Mouse (Mus musculus): ENCODE measurements around the gene Sh3pxd2a. TPM values are rescaled to one million over a fixed set of nuclear protein-coding genes. Genes with fewer than 3 reads are reported as not detected.

Gene Sh3pxd2a
- total RNA-seq, 1 experiment from 2014 or later: 24.0 TPM

DNA sequence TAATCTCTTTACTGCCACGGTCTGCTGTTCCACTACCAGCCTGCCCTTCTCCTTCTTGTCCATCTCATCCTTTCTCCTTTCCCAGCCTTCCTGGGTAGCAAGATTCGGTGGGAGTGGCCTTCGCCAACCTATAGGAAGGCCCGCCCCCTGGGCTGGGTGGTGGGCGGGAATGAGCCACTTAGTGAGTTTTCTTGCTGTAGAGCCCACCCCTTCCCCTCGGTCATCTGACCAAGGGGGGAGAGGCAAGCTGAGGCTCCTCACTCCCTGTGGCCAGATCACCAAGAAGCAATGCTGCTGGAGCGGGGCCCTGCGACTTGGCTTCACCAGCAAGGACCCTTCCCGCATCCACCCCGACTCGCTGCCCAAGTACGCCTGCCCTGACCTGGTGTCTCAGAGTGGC lies 224.1 kb downstream of the Sh3pxd2a start:
- ATAC-seq (ENCODE audit: extremely low read depth, insufficient number of reproducible peaks, low FRiP score, poor library complexity, severe bottlenecking): no peak

DNA sequence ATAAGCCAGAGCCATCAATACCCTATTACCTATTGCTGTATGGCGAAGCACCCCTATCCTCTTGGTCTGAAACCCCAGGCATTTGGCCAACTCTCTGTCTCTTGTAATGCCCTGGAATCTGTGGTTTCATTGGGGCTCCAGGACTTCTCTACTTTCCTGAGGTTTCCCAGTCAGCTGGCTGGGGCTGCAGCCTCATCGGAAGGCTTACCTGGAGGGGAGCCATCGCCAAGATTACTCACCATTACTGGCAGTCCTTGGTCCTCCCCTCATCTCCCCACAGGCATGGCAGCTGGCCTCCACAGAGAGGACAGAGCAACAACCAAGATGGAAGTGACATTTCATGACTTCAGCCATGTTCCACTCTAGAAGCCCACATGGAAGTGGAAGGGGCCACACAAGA lies 231.1 kb downstream of the Sh3pxd2a start:
- no peak for ATAC-seq (ENCODE audit: extremely low read depth, insufficient number of reproducible peaks, low FRiP score, poor library complexity, severe bottlenecking)

DNA sequence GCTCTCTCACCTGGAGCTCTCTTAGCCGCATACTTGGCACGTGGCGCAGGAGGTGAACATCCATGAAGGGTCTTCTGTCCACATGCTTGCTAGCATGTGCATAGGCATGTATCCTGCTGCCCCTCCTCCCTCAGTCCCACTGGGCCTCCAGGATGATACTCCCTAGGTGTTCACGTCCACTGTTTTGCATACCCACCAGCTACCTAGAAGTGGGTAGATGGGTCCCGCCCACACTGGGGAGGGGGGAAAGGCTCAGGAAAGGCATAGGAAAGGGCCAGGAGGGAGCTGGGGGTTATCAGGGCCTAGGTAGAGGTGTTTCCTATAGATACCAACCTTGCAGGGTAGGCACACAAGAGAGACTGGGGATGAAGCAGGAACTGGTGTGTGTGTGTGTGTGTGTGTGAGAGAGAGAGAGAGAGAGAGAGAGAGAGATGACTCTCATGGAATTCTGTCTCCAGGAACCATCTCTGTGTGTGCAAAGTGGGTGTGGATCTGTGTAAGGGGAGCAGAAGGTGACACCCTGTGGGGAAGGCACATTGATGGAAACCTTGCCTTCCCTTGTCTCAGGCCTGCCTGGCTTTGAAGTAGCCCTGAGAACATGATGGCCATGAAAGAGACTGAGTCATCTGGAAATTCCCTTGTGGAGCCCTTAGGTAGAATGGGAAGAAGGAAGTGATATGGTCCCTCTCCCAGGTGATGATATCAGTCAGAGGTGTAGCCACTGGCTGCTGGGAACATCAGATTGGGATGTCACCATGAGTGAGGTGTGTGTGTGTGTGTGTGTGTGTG lies 231.9 kb downstream of the Sh3pxd2a start:
- no peak for ATAC-seq (ENCODE audit: extremely low read depth, insufficient number of reproducible peaks, low FRiP score, poor library complexity, severe bottlenecking)

DNA sequence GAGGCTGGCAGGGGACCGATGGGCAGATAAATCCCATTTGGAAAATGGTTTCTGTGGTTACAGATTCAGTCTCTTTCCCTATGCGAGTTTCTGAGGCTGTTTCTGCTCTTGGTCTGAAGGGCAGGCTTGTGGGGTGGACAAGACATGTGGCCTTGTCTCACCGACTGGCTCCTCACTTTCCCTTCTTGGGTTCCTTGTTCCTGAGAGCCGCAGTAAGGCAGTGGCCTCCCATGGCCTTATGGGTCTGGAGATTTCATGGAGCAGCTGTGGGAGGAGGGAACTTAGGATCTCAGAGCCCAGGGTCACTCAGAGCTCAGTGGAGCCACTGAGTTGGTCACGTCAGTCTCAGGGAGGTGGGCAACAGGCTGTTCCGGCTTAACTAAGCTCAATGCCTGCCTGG lies 232.8 kb downstream of the Sh3pxd2a start:
- no peak for ATAC-seq (ENCODE audit: extremely low read depth, insufficient number of reproducible peaks, low FRiP score, poor library complexity, severe bottlenecking)

DNA sequence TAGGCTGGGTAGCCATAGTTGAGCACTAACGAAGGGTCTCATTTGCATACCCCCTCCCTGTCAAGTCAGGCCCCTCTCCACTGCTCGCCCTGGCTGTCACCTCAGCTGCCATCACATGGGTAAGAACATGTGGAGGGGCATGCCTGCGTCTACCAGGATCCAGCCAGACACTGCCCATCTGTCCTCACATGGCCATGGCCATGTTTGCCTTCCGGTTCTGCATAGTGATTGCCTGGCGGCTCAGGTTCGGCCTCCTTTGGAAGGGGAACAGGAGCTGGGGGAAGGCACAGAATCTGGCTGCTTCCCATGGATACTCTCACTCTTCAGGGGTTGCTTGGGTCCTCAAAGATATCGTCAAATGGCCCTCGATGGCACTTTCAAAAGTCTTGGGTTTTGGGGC lies 233.5 kb downstream of the Sh3pxd2a start:
- no peak for ATAC-seq (ENCODE audit: extremely low read depth, insufficient number of reproducible peaks, low FRiP score, poor library complexity, severe bottlenecking)

DNA sequence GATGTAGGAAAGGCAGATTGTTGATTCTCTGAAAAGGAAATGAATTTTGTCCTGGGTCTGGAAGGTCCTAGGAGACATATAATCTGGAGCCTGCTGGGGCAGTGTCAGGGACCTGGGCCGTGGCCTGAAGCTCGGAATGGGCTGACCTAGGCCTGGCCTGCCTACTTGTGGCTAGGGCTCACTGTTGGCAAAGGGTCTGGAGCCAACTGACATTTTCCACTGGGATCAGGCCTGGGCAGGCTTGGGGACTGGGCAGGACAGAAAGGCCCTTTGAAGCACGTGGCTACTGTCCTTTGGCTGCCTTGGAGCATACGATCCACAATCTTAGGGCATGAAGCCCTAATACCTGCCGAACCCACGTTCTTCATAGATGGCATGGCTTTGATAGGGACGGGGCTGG lies 234.1 kb downstream of the Sh3pxd2a start:
- ATAC-seq (ENCODE audit: extremely low read depth, insufficient number of reproducible peaks, low FRiP score, poor library complexity, severe bottlenecking): no peak

DNA sequence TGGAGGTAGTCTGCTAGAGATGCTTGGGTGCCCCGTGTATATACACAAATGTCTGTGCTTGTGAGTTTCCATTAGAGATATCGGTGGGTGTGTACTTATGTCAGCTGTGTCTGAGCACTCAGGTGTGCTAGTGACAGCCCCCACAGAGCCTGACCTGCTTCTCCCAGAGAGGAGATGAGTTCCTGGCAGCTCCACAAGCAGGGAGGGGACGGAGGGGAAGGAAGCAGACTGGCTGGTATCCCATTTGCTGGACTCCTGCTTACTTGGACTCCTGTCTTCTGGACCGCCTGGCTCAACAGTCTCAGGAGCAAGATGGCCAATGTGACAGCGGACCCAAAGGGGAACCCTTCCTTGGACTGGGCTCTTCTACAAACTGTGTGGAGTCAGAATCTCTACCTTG lies 234.7 kb downstream of the Sh3pxd2a start:
- no peak for ATAC-seq (ENCODE audit: extremely low read depth, insufficient number of reproducible peaks, low FRiP score, poor library complexity, severe bottlenecking)

DNA sequence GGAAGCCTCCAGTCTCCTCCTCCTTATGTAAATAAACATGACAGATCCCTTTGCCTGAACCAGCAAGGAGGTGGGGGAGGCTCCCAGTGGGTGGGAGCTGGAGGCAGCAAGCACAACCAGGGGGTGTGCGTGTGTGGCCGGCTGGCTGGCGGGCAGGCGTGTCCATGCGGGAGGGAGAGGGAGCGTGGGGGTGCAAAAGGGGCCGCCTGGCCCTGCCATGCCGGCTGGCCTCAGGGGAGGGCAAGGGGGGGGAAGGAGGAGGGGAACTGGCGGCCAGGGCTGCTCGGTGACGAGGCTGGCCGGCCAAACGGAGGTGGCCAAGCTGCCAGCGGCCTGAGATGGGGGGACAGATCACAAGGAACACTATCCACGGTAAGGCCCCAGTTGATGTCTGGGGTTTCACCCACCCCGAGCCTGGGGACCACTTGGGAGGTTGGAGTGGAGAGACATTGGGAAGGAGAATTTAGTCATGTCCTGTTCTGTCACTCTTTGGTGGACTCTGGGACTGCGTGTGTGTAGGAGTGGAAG lies 235.4 kb downstream of the Sh3pxd2a start:
- ATAC-seq (ENCODE audit: extremely low read depth, insufficient number of reproducible peaks, low FRiP score, poor library complexity, severe bottlenecking): no peak

DNA sequence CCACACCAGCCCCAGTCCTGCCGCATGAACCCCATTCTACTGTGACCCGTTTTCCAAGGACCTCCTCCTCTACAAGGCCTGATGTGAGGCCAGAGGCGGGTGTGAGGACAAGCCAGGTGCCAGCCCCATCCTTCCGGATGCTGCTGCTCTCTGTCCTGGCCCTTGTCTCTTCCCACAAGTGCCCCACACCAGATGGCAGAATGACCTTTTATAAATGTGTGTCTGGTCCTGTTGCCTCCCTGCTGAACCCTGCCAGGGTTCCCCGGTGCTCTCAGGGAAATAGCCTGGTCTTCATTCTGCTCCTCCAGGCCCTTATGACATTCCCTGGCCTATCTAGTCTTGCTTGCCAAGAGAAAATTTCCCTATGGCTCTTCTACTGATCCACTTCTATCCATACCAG lies 238.4 kb downstream of the Sh3pxd2a start:
- ATAC-seq (ENCODE audit: extremely low read depth, insufficient number of reproducible peaks, low FRiP score, poor library complexity, severe bottlenecking): no peak

DNA sequence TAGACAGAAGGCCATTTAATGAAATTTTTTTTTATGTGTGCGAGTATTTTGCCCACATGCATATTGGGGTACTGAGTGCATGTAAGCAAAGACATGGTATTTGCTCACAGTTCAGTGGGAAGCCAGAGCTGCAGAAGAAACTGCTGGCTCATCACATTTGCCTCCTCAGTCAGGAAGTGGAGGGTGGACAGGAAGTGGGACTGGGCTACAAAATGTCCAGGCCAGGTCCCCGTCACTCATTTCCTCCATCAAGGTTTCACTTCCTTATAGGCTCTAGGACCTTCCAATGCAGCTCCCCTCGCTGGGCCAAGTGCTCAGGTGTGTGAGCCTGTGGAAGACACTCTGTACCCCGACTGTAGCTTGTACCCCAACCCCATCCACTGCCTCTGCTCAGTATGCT lies 239.5 kb downstream of the Sh3pxd2a start:
- ATAC-seq (ENCODE audit: extremely low read depth, insufficient number of reproducible peaks, low FRiP score, poor library complexity, severe bottlenecking): no peak

DNA sequence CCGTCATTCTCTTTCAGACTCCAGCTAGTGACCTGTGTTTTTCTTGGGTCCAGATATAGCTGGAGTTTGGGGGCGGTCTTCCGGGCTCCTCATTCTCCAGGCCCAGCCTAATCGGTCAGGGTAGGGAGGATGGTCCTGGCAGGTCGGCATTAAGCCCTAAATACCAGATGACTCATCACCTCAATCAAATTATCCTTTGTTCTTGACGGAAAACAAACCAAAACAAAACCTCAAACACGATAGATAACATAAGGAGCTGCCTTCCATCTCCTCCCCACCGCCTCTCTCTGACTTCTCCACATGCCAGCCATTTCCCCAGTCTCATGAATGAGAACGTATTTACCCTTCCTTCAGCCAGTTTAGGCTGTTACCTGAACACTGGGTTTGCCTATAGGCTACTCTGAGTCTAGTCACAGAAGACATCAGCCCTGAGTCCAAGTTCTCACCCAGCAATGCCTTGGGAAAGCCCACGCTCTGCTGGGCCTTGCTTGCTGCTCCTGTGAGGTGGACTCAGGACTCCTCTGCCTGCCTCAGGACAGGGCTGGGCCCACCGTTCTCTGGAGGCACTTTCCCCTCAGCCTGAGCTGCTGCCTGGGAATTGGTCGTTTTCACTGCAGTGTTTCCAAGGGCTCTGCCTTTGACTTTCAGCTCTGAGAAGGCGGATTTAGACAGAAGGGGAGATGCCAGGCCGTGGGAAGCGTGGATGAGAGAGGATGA lies 241.2 kb downstream of the Sh3pxd2a start:
- no peak for ATAC-seq (ENCODE audit: extremely low read depth, insufficient number of reproducible peaks, low FRiP score, poor library complexity, severe bottlenecking)

DNA sequence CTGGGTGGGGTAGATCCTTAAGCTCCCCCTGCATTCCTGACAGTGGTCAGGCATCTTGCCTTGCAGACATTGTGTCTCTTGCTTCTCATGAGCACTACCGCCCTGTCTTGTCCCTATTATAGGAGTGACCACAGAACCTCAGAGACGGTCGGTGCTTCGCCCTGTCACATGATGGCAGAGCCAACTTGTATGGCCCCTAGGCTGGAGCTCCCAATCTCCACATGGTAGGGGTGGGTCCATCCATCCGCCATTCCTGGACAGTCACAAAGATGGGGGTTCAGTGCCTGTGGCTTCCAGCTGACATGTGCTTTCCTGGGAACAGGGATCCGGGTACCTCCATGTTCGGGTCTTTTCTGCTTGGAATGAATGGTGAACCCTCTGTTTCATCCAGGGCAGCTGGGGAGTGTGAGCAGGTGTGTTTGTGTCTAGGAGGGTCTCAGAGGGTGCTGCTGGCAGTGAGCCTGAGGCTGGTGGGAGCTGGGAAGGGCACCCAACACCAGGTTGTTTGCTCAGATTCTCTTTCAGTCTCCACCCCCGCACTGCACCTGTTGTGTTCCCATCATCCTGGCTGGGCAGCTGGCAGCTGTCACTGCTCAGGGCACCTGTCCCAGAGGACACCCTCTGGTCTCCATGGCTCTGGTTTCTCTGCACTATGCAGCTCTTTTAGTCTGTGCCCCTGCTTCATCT lies 241.9 kb downstream of the Sh3pxd2a start:
- ATAC-seq (ENCODE audit: extremely low read depth, insufficient number of reproducible peaks, low FRiP score, poor library complexity, severe bottlenecking): no peak

DNA sequence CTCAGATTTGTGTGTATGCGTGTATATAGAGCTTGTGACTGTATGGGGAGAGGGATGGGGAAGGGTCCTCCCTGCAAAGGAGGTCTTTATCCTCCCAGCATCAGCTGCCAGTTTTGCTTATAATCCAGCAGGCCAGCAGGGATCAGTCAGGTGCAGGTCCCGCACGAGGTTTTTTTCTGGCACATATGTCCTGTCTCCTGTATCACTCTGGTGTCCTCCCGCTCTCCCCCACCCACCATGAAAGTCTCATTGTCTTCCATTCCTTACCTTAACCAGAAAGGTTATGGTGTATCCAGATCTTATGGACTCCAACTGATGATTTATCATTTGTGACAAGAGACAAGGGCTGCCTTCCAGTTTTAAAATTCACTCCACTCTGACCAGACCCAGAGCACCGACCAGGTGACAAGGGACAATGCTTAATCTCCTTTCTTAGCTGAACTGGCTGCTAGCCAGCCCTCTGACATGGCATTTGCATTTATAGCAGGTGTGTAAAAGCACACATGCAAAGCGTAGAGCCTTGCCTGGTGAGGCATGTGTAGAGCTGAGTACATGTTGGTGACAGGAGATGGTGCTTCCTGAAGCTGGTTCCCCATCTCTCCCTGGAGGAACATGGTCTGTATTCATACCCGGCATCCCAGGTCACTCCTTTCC lies 242.6 kb downstream of the Sh3pxd2a start:
- no peak for ATAC-seq (ENCODE audit: extremely low read depth, insufficient number of reproducible peaks, low FRiP score, poor library complexity, severe bottlenecking)

DNA sequence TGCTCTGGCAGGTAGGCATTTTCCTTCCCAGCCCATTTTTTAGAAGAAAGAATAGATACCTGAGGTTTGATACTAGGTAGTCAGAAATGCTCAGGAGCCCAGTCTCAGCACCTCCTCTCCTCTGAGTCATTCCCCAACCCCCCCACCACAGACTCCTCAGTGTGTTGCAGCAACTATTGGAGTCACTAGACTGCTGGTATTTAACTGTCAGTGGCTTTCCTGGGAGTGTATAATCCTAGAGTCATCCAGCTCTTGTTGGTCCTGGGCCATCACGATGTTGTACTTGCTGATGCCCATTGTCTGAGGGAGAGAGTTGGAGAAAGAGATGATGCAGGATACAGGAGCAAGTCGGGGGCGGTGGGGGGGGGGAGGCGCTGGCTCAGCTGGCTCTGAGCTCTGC lies 243.2 kb downstream of the Sh3pxd2a start:
- ATAC-seq (ENCODE audit: extremely low read depth, insufficient number of reproducible peaks, low FRiP score, poor library complexity, severe bottlenecking): no peak

DNA sequence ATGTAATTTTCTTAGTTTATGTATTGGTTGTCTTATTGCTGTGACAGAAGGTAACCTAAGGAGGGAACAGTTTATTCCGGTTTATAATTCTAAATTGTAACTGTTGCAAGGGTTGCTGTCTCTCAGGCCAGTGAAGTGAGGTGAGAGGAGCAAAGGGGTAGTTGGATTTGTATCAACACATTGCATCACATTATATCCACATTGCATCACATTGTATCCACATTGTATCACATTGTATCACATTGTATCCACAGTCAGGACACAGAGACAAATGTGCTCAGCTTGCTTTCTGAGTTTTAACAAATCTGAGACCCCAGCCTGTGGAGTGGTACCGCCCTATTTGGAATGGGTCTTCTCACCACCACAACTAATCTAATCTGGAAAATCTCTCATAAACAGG lies 244.0 kb downstream of the Sh3pxd2a start:
- ATAC-seq (ENCODE audit: extremely low read depth, insufficient number of reproducible peaks, low FRiP score, poor library complexity, severe bottlenecking): no peak

DNA sequence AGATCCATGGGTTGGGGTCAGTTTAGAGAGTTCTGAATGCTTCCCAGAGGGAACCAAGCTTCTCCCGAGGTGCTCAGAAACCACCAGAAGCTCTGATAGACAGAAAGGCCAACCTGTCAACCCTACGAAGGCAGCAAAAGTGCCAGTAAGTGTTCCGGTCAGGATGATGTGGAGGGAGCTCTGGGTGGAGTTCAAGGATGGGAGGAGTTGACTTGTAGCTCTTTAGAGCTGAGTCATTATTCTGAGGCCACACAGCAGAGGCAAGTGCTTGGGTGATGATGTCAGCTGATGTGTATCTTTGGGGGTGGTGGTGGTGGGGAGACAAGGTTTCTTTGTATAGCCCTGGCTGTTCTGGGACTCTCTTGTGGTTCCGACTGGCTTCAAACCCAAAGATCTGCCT lies 244.6 kb downstream of the Sh3pxd2a start:
- ATAC-seq (ENCODE audit: extremely low read depth, insufficient number of reproducible peaks, low FRiP score, poor library complexity, severe bottlenecking): no peak

DNA sequence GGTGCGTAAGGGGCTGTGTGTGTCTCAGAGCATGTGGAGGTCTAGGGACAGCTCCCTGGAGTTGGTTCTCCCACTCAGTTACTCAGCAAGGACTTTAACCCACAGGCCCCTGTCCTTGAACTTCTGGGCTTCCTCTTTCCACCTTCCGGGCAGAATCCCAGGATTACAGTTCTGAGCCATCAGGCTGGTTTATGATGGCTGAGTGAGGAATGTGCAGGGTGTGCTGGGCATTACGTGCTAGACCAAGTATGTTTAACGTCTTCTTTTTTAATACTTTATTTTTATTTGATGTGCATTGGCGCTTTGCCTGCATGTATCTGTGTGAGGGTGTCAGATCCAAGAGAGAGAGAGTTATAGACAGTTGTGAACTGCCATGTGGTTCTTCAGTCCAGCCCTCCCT lies 247.4 kb downstream of the Sh3pxd2a start:
- no peak for ATAC-seq (ENCODE audit: extremely low read depth, insufficient number of reproducible peaks, low FRiP score, poor library complexity, severe bottlenecking)

DNA sequence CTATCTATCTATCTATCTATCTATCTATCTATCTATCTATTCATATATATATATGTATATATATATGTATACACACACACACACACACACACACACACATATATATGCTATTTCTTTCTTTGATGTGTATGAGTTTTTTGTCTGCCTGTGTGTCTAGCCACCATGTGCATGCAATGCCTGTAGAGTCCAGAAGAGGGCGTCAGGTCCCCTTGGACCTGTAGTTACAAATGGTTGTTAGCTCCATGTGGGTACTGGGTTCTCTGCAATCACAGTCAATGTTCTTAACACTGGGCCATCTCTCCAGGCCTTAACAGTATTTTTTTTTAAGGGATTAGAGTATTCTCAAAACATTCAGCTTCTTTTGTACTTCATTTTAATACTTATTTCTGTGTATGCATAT lies 250.7 kb downstream of the Sh3pxd2a start:
- no peak for ATAC-seq (ENCODE audit: extremely low read depth, insufficient number of reproducible peaks, low FRiP score, poor library complexity, severe bottlenecking)

DNA sequence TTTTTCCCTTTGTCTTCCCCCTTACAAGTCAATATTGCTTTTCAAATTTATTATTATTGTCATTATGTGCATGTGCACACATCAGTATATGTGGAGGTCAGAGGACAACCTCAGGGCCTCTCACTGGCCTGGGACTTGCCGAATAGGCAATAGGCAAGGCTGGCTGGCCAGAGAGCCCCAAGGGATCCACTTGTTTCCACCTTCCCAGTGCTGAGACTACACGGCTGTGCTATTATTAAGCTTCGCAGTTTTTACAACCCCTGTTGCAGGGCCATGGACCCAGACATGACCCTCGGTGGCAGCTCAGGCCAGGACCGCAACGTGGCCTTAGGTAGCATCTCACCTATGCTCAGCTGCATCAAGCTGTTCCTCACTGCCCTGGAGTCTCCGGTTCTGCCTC lies 251.8 kb downstream of the Sh3pxd2a start:
- ATAC-seq (ENCODE audit: extremely low read depth, insufficient number of reproducible peaks, low FRiP score, poor library complexity, severe bottlenecking): no peak
